Mouse (Mus musculus) thymus, adult 2 months (tissue): ENCODE results near the gene Rpain.

Source experiments
- CTCF ChIP-seq: fragments of 200-500 bp; IDR thresholded peaks from 2 replicates; pipeline ENCODE4 v1.5.1; 2012; ENCODE audit warnings: mild to moderate bottlenecking, control low read depth, low read length, moderate library complexity, borderline replicate concordance; ENCODE audit not compliant: control insufficient read depth, poor library complexity, insufficient read depth; ENCODE audit errors: extremely low read depth
- POLR2A ChIP-seq: fragments of 200-500 bp; IDR thresholded peaks from 2 replicates; pipeline ENCODE4 v1.6.1; 2012; ENCODE audit warnings: mild to moderate bottlenecking, low read length, control low read depth, moderate library complexity; ENCODE audit not compliant: control insufficient read depth, poor library complexity, insufficient read depth; ENCODE audit errors: extremely low read depth

- TF ChIP-seq CTCF: no peak
- TF ChIP-seq POLR2A: no peak
Measured at GRCm38 (mm10) chr11:70942596-70942995, 27.4 kb upstream of the Rpain start.
